Mouse (Mus musculus) thymus, postnatal 0 days (tissue): ENCODE measurements around the gene Atxn7l1. TPM values are rescaled to one million over a fixed set of nuclear protein-coding genes. Genes with fewer than 3 reads are reported as not detected.
A peak's percentile ranks its signal among the peaks of the same experiment; 100 is the strongest.

ENCODE experiments used
- DNase-seq: peaks from one replicate; pipeline ENCODE4 v3.0.0-alpha.2; 2015; ENCODE audit warnings: low spot score
- polyA plus RNA-seq: library from polyadenylated mRNA; unstranded; fragments of >200 nt; fragmentation: Nextera tagmentation; extraction: Ambion mirVana; gene quantifications from 2 replicates; pipeline ENCODE4 v1.2.1, GENCODE M21; 2015

Atxn7l1 gene
- polyA plus RNA-seq = 27.3 and 34.3 TPM in 2 replicates

DNA sequence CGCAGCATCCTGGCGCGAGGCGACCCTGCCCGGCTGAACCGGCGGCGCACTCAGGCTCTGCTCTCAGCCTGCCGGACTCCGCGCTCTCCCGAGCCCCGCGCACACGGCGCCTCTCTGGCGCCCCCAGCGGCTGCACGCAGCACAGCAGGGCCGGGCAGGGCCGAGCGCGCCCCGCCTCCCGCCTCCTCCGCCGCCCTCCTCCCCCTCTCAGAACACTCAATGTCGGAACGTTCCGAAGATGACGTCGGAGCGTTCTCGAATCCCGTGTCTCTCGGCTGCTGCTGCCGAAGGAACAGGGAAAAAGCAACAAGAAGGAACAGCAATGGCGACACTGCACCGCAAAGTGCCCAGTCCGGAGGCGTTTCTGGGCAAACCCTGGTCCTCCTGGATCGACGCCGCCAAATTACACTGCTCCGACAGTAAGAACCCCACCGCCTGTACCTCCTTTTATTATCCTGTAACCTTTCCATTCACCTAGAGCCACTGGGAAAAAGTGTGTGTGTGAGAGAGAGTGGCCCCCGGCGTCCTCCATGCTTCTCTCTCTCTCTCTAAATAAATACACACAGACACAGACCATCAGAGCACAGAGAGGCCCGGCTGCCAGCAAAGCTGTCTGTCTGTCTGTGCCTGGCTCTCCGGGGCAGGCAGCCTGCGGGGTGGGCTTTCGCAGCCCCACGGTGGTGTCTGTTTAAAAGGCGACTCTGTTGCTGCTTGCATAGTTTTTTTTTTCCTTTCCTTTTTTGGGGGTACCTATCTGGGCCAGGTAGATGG, at the start of gene Atxn7l1:
TSS of gene Atxn7l1 (plus strand) at position 197 of the 771 bp plus-strand sequence.
- DNase-seq = peak; percentile 92

DNA sequence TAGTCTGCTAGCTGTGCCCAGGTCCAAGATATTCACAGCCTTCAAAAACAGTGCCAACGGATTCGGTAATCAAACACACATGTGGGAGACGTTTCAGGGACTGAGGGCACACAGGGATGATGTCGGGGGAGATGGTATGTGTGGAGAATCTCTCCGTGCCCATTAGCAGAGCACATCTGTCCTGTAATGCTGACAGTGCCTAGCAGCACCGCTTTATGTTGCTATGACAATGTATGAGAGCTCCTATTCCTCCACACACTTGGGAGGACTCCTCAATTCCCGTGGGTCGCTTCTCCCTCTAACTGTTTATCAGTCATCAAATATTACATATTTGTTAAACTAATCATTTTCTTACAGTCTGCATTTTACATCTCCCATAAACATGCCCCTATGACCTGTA, 45.9 kb upstream of the Atxn7l1 start:
- no peak for DNase-seq

DNA sequence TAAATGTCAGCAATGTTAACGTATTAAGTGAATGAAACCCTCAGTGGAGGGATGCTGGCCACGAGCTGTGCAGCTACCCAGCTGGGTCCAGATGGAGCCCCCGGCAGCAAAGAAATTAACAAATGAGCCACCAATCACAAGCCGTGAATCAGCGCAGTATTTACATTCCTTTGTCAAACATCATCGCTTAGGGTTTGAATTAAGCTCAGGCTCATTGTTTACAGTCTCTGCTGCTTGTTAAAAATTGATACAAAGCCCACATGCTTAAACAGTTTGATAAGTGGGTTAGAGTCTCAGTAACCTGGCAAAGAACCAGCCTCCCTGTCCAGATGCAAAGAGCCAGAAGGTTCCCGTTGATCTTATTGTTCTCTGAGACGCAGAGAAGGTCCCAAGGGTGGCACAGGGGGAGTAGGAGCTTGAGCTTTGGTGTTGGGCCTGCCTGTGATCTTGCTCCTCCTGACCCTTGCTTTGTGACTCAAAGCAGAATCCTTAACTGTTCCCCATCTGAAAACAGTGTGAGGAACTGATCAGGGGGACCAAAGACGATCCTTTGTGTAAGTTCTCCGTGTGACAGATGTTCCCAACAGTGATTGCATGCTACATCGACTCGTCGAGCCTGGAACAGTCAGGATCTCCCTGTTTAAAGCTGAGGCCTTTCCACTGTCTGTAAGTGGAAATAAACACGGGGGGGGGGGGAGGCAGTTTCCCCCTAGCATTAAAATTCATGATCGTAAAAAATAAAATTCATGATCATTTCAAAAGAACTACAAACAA, 45.0 kb upstream of the Atxn7l1 start:
- DNase-seq = no peak

DNA sequence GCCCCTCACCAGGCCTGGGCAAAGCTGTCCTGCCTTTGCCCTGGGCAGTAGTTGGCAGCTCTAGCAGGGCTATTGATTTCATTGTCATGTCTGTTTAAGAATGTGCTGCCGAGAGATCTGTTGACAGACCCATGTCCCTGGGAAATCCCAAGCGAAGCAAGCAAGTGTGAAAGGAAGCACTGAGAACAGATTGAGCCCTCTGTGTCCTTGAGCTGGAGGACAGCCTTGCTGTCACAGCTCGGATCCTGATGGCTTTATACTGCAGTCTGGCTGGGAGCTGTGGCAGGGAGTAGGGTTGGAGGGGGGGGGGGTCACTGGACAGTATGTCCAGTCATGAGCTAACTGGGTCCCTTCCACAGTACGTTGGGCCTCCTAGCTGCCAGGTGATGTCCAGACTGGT, 41.8 kb upstream of the Atxn7l1 start:
- DNase-seq = no peak

DNA sequence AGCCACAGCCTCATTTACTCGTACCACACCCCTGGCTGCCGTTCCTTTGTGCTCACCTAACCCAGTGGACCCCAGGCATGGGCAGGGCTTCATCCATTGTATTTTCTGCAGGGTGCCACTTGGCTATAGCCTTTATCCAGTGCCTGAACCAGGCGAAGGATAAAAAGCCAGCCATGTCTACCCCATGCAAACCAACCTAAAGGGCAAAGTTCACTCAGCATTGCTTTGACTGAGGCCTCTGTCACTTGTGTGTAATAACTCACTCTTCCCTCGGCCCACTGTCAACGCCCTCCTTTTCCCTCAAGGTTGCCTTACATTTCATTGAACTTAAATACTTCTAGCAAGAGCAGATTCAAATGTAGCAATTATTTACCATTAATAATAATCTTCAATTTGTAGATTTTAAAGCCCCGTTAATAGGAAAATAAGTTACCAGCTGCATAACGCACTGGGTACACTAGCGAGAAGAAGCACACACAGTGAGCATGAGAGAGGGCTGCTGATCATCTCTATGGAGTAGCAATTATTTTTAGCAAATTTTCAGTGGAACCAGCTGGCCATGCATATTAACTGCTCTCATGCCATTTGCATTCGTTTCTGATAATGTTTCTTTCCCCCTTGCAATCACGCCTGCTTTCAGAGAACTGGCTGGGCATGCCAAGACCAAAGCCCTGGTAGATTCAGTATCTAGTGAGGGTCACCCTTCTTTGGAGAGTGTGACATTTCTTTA, 40.9 kb upstream of the Atxn7l1 start:
- no peak for DNase-seq

DNA sequence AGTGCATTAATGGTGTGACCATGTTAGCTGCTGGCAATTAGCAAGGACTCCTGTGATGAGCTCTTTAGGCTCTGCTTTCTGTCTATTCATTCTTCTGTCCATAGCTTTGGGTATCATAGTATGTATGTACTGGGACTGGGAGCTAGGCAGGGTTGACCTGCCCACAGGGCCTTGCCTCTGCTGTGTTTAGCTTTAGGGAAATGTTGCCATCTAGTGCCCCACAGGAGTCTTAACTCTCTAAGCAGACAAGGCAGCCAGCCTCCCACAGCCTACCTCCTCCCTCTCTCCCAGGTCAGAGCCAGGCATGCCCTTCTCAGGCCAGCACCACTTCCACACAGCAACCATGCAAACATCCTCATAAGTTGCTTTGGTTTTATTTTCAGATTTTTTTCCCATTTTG, 38.0 kb upstream of the Atxn7l1 start:
- DNase-seq = no peak

DNA sequence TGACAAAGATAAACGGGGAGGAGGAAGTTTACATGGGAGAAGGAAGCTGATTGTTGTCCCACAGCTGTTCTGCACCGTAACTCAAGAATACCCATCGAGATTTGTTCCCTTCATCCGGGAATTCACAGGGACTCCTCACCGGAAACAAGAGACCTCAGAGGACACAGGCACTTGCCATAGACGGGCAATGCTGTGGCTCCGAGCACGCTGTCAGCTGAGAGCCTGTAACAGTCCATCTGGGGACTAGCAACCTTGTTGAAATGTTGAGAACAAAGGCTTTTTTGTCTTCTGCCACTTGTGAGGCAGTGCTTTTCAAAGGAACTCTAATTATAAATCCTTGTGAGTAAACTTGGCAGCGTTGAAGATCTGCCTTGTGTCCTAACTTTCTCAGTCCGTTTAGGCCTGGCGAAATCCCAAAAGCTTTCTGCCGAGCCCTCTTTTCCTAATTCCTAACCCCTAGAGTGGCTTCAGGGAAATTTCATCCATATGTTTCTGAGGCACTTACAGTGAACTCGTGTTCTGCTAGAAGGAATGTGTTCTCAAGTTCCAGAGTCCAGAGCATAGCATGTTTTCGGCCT, 36.5 kb upstream of the Atxn7l1 start:
- DNase-seq = no peak

DNA sequence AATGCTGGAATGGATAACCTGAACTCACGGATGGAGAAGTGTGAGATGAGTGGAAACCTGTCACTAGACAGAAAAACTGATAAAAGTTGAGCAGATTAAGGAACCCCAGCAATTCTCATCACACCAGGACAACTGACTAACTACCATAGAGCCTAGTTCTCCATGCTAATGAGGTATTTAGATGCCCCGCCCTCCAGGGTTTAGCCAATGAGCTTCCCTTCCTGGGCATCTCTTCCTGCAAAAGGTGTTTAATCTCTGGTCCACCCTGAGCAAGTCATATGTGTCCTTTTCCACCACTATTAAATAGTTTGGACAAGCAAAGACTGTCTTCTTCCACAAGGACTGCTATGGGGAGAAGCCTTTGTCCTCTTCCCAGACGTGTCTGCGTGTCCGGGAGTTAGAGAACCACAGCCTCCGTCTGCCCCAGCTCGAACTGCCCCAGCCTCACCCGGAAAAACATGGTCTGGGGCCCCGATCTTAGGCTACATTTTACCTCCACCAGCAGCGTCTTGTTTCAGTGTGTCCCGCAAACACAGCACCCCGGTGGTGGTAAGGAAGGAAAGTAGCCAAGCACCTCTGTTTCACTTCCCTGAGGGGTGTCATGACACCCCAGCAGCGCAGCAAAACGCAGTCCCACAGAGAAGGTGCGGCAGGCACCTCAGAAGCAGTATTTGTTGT, 28.7 kb upstream of the Atxn7l1 start:
- DNase-seq = peak; percentile 17

DNA sequence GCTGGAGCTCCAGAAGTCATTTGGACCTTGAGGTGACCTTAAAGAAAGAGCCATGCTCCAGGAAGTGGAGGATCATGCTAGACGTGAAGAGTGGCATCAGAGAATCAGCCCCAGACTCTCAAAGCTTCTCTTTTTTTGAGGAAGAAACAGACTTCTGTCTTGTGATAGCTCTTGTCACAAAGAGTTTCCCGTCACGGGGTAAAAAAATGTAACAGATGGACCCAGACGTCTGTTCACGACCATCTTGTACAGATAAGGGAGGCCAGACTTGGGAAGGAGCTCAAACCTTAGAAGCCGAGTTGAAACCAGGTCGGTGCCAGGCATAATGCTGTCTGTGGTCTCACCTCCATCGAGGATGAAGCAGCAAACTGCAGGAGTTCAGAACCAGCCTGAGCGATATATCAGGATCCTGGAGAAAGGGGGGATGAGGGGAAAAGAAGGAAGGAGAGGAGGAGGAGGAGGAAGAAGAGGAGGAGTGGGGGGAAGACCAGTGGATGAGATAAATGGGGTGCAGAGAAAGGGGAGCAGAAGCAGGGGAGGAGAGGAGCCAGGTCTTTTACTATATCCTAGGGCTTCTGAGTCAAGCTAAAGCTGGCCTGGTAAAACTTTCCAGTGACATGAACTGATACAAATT, 21.8 kb upstream of the Atxn7l1 start:
- no peak for DNase-seq

DNA sequence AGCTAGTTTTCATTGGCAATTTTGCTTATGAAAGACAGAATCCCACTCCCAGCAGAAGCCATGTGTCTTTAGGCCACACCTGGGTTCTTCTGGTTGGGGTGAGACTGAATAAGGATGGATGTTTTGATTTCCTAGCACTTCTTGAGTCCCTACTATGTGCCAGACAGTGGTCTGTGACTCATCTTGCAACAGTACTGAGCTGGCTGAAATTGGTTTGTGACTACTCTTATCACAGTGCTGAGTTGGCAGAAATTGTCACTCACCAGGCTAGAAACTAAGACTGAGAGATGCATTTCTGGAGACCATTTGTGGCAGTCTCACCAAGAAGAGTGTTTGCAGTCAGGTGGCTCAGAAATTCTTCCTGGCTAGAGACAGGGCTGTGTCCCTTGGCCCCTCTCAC, 21.2 kb upstream of the Atxn7l1 start:
- DNase-seq = no peak

DNA sequence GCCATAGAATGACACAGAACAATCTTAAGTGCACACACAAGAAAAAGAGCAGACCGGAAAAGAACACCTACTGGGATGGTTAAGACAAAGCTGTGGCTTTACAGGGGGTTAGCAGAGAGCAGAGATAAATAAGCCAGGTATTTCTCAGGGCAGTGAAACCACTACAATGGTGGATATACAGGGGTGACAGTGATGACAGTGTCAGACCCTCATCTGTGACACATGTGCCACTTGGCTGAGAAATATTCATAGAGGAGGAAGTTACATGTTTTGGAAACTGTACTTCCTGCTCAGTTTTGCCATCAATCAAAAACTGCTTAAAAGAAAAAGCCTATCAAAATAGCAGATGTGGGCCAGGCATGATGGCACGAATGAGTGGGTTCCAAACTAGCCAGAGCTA, 19.4 kb upstream of the Atxn7l1 start:
- no peak for DNase-seq

DNA sequence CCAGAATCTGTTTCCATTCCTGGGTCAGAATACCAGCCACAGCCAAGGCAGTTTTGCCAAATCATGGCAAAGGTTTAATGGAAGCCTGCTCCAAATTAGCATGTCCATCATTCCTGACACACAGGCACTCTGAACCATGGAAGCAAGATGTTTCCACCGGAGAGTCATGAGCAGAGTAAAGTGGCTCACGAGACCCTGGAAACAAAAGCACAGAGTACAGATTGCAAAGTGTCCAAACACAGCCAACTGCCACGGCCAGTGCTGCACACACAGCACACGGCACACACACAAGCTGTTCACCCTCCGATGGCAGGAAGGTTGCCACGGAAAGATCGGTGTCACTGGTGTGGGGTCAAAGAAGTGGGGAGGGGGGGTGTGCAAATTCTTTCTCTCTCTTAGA, 18.8 kb upstream of the Atxn7l1 start:
- DNase-seq = no peak

DNA sequence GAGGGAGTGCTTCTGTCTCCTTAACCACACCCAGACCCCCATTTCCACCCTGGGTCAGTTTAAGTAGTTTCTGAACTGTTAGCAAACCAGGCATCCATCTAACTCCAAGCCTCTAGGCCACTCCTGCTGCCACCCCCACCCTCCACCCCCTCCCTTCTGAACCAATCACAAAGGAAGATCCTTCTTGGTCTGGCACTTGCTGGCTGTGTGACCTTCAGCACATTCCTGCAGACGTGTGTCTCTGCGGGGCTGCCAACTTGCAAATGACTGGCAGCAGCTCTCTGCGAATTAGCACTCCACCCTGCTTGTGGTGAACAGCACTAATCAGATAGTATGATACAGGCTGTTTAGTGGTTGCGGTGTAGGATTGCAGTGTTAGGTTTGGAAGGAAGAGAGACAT, 18.1 kb upstream of the Atxn7l1 start:
- DNase-seq = no peak

DNA sequence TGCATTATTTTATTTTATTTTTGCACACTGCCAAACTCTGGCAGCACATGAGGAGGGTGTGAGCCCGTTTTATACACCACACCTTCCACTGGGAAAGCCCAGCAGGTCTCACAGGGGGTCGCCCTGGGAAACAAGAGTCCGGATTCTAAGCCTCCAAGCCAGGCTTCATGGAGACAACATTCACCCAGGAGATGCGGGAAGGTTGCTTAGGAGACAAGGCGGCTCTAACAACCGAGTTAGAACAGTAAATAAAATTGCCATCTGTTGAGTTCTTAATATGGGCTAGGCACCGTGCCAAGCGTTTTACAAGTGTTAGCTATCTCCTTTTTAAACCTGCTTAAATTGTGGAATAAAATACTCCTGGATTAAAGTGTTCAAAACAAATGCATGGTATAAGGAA, 17.1 kb upstream of the Atxn7l1 start:
- DNase-seq = no peak

DNA sequence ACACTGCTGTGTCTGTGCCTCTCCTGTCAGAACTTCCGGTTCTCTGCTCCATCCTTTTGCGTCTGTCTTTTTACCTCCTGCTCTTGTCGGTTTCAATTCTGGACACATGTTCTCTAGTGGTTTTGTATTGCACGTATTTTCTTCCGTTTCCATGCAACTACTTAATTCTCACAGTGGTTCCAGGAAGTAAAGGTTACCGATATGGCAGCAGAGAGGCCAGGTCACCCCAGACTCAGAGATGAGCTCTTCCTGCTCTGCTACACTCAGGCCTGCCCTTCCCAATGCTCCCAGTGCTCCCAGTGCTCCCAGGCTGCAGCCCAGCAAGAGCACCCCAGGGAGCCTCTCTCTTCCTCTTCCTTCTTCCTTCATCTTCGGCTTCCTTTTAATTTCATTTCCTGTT, 15.7 kb upstream of the Atxn7l1 start:
- DNase-seq = peak; percentile 52

DNA sequence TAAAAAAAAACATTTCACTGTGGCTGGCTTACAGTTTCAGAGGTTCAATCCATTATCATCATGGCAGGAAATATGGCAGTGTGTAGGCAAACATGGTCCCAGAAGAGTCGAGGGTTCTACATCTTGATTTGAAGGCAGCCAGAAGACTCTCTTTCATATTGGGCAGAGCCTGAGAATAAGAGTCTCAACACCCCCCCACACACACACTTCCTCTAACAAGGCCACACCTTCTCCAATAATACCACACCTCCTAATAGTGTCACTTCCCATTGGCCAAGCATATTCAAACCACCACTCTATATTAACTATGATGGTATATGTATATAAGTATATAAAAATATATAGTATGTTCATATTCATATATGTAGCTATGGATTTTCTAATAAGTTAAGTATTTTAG, 9.6 kb upstream of the Atxn7l1 start:
- DNase-seq = no peak

DNA sequence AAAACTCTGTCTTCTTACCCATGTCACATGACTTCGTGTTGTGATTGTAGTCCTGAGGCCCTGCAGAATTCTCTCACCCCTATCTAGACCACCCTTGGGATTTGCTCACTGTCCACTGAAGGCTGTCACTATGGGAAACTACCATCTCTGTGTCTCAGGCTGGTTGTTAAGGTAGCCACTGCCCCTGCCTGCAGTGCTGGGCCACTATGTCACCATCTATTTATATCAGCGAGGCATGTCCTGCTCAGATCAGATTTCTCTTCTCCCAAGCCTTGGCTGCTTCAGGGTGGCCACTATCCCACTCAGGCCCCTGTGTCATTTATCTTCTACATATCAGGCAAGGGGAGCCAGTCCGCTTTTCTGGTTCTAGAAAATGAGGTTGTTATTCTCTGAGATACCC, 8.4 kb upstream of the Atxn7l1 start:
- DNase-seq = no peak

DNA sequence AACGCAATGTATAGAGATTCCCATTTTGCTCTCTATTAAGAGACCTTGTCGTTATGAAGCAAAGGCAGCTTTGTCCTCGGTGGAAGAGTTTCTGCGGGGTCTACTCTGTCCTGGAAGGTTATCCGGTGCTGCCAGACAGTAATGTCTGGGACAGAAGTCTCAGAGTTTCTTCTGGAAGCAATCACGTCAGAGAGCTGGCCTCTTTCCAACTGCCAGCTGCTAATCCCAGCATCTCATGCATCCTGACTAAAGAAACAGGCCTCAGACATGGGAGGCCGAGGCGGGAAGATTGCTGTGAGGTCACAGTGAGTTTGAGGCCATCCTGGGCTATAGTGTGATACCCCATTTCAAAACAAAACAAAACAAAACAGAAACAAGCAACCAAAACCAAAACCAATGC, 3.0 kb upstream of the Atxn7l1 start:
- DNase-seq = no peak

DNA sequence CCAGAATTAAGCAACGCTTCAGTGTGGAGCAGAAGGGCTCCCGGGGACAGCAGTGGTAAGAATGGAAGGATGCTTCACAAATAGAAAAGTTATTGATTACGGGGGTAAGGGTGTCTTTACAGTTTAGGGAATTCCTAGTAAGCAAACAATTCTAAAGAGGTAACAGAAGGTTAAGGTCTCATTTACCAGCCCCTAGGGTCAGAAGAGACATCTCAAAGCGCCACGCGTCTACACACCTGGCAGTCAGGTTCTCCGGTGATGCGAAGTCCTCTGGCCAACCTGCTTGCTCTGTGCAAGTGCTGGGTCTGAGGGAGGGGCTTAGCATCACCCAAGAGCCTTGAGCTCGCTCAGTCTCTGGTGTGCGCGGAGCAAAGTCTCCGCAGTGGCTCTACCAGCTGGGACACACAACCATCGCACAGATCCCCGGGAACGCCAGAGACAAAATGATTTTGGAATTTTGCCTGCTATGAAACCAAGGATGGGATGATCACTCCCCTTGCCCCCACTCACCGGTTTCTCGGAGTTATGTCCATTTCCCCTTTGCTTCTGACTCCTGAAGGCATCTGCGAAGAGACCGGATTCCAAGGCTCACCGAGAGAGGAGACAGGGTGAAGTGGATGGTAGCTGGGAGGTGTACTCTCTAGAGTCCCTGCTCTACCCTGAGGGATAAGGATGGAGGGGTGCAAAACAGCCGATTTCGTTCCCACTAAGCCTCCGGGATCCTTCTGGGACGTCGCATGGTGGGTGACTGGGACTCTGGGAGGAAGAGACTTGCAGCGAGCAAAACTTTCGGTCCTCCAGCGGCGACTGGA, 665 bp upstream of the Atxn7l1 start:
- peak; percentile 60 for DNase-seq
